Mouse (Mus musculus) gastrocnemius, adult 8-10 months (tissue): ENCODE measurements around the gene Lrrc31. TPM values are rescaled to one million over a fixed set of nuclear protein-coding genes. Genes with fewer than 3 reads are reported as not detected.

Experiments used
- DNase-seq, 2 experiments: peaks; one replicate each; pipeline ENCODE4 v3.0.0; 2022; ENCODE audit warnings: low spot score in 2 of 2
- total RNA-seq, 4 experiments: library from RNA; stranded (reverse); gene quantifications; 2 replicates each; pipeline ENCODE4 v1.2.4; 2022

The Lrrc31 gene
- total RNA-seq, 4 experiments from 2014 or later = not detected

DNA sequence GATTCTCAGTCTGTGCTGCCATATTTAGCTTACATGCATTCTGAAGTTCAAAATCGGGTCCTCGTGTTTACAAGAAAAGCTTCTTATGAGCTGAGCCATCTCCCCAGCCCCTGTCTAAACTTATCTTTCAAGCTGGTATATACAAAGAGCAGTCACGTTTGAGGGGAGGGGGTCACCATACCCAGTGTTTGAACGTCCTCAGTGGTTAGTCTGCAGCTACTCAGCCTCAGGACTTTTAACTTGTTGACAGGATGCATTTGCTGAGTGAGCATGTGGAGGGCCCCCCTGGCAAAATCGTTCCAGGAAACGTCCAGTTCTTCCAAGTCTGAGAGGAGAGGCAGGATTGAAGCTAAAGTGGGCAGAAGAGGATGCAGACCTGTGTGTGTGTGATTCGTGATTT lies 8.7 kb downstream of the Lrrc31 start:
- DNase-seq = no peak

GRCm38 (mm10) chr3:30687216-30687615 lies 12.4 kb downstream of the Lrrc31 start:
- DNase-seq = no peak

GRCm38 (mm10) chr3:30683190-30683589 lies 16.5 kb downstream of the Lrrc31 start:
- DNase-seq = no peak

GRCm38 (mm10) chr3:30658486-30658885 lies 41.2 kb downstream of the Lrrc31 start:
- DNase-seq = no peak

DNA sequence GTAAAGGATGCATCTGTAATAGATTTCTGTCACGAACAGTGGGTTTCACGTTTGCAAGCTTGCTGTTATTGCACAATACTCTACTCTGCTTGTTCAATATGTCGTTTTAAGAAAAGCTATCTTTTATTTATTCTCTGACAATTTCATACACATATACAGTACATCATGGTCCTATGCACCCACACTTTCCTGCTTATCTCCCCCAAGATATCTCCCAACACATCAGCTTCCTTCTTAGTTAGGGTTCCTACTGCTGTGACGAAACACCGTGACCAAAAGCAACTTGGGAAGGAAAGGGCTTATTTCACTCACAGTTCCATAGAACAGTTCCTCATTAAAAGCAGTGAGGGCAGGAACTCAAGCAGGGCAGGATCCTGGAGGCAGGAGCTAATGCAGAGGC lies 43.7 kb downstream of the Lrrc31 start:
- DNase-seq = no peak

DNA sequence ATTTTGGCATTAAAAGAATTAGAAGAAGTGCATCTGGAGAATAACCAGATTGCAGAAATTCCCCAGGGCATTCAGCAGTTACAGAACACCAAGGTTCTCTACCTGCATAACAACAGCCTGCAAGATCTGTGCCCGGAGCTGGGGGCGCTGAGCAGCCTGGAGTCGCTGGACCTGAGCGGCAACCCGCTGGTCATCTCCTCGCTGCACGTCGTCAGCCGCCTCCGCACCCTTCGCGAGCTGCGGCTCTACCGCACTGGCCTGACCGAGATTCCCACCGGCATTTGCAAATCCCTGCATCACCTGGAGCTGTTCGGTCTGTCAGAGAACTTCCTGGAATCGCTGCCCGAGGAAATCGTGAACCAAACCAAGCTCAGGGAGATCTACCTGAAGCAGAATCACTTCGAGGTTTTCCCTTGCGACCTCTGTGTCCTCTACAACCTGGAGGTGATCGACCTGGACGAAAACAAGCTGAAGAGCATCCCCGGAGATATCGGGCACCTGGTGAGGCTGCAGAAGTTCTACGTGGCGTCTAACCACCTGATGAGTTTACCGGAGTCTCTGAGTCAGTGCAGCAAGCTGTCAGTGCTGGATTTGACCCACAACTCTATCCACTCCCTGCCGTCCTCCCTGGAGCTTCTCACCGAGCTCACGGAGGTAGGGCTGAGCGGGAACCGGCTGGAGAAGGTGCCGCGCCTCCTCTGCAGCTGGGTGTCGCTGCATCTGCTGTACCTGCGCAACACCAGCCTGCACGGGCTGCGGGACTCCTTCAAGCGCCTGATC lies 49.4 kb downstream of the Lrrc31 start:
- DNase-seq = no peak

GRCm38 (mm10) chr3:30648466-30648865 lies 51.2 kb downstream of the Lrrc31 start:
- no peak for DNase-seq

DNA sequence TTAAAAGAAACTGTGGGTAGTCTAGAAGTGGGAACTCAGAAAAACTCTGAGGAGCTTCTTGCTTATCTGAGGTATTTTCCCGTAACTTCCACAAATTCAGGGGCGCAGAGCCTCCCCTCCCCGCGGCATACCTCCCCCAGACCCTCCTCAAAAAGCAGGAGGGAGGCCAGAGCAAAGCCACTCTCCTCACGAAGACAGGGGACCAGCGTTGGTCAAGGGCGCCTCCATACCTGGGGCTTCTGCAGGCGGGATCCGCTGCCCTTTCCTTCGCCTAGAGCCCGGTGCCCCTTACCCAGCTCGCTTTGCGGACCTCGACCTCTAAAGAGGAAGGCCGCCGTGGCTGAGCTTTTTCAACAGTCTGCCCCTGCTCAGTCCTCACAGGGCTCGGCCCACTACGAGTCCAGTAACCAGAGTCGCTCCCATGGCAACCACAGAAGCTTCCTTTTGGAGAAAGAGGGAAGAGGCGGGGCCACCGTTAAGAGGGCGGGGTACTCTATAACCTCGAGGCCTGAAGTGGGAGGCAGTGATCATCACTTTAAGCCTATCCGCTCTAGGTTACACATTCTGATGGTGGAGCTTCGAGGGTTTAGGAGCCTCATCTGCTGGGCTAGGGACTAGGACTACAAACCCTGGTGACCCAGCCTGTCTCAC lies 52.1 kb downstream of the Lrrc31 start, which contains the start of gene Lrrc34:
Gene Lrrc34 (minus strand): TSS at position 430 of the 651 bp plus-strand sequence.
- no peak for DNase-seq

DNA sequence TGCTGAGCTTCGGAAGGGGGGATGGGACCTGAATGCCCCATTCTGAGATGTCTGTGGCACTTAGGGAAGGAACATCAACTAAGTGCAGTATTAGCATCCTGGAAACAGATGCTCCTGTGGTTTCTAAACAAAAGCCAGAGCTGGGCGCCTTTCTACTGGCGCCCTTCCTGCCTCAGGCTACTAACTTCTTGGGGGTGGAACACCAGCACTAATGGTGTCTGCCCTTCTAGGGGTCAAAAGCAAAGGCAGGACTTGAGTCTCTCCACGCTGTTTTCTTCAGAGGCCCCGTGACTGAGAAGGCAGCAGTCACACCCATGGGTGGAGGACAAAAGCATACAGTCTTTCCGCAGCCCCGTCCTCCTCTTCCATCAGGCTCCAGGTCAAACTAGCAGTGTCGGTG lies 52.9 kb downstream of the Lrrc31 start:
- DNase-seq = no peak

DNA sequence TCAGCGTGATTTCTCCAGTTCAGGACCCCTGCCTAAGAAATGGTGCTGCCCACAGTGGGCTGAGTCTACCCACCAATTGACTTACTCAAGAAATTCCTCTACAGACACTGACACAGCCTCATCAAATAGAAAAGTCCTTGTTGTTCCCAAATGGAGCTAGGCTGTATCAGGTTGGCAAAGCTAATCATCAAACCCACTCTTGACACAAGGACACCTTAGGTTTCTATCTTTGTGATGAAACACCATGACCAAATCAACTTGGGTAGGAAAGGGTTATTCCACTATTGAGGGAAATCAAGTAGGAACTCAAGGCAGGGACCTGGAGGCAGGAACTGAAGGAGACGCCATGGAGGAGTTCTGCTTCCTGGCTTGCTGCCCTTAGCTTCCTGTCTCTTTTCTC lies 55.4 kb downstream of the Lrrc31 start, which contains the start of gene Lrriq4:
Gene Lrriq4 (plus strand): TSS at position 301 of the 400 bp plus-strand sequence.
- DNase-seq = no peak

DNA sequence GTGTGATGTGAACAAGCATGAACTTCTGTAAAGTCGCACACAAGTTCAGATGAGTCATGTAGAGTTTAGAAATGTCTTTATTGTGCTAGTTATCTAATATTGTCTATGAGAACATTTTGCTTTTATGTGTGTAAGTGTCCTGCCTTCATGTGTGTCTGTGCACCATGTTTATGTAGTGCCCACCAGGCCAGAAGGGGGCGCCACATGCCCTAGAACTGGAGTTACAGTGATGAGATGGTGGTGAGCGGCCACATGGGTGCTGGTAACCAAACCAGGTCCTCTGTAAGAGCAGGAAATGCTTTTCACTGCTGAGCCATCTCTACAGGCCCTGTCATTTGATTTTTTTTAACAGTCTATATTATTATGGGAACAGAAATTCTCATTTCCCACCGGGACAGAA lies 64.0 kb downstream of the Lrrc31 start:
- DNase-seq = no peak

- no peak for DNase-seq
Observed at GRCm38 (mm10) chr3:30633681-30634080, 66.0 kb downstream of the Lrrc31 start.

Other genes starting within 250 kb of the Lrrc31 start
- 1 to 10 TPM; 4.8 to 9.5 (median 6.8) TPM for gene Mecom, start 151.8 kb downstream of the Lrrc31 start, total RNA-seq
- gene Actrt3, start 99.9 kb downstream of the Lrrc31 start, total RNA-seq = not detected
- gene Mynn, start 97.8 kb downstream of the Lrrc31 start, total RNA-seq = 10 to 100 TPM; 11.8 to 19.9 (median 14.3) TPM
- gene Lrriq4, start 55.3 kb downstream of the Lrrc31 start, total RNA-seq = not detected
- not detected for gene Lrrc34, start 52.0 kb downstream of the Lrrc31 start, total RNA-seq
- not detected for gene Samd7, start 46.5 kb upstream of the Lrrc31 start, total RNA-seq
- 10 to 100 TPM; 27.9 to 37.1 (median 34.8) TPM for gene Sec62, start 93.0 kb upstream of the Lrrc31 start, total RNA-seq
- gene Gpr160, start 156.1 kb upstream of the Lrrc31 start, total RNA-seq = under 1 TPM in 1 of 4 experiments, not detected in 3; 0.17 TPM